In the genomic region with DNA sequence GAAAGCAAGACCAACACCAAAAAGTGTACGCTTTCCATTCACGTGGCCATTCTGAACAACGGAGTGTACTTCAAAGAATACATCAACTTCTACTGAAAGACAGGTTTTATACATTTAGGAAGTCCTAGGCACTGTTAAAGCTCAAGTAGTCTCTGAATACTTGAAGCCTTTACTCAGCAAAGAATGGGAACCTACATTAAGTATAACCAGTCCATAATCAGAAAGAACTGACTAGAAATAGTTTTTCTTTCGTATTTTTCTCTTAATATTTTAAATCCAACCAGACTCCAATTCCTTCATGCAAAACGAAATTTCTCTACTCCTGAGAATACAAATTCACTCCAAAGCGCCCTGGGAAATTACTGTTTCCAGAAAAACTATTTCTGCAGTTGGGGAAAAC, we compare ENCODE assay signal across 8 mouse cellular contexts. TPM values are rescaled to one million over a fixed set of nuclear protein-coding genes. Genes with fewer than 3 reads are reported as not detected.
DNase-seq lines count a peak whose midpoint lies in the region; ATAC-seq and TF ChIP-seq lines count a peak whose summit lies in the region.

No protein-coding gene starts in this region.

- peak overlapping the region; percentile 96 for H3K27ac ChIP-seq in kidney, embryonic 14.5 days (ENCODE audit: low read depth, low read length)
- H3K27ac ChIP-seq in bone marrow macrophage, adult 2 months (ENCODE audit: insufficient read depth, low read depth, low read length), result no peak overlapping the region; the same call in 1 of the 2 replicates
- 0 out of 2 replicates have a peak overlapping the region, but pooled peaks have one; percentile 92 for H3K27ac ChIP-seq in hindbrain, embryonic 14.5 days
- H3K27ac ChIP-seq in midbrain, embryonic 15.5 days, result no peak overlapping the region

- TF ChIP-seq POLR2A in bone marrow macrophage, adult 2 months (IDR thresholded peaks at IDR 0.05; ENCODE audit: borderline replicate concordance, low read depth, low read length), result no peak

- DNase-seq in kidney, postnatal 36 days, result no peak
- no peak for DNase-seq in hindbrain, embryonic 14.5 days (ENCODE audit: low spot score)
- DNase-seq in frontal cortex, postnatal 36 days (ENCODE audit: low spot score in 2 of 2), result no peak
- DNase-seq in thymus, postnatal 10 days (ENCODE audit: low spot score in 2 of 2), result no peak
- DNase-seq in ovary, postnatal 14 days (ENCODE audit: low spot score), result no peak

- 14% methylated on average over 6 of the region's 6 CpGs for WGBS in kidney, embryonic 14.5 days
- WGBS in hindbrain, embryonic 14.5 days, result 26% methylated on average over 6 of the region's 6 CpGs
- WGBS in midbrain, embryonic 15.5 days, result 24% methylated on average over 6 of the region's 6 CpGs

- peaks cover 10% of the 10 kb centered on the region for H3K4me1 ChIP-seq in kidney, embryonic 14.5 days (ENCODE audit: control insufficient read depth, insufficient read depth, low read length)
- peaks cover 6% of the 10 kb centered on the region for H3K4me1 ChIP-seq in bone marrow macrophage, adult 2 months (ENCODE audit: control insufficient read depth, insufficient read depth, low read length)
- peaks cover 18% of the 10 kb centered on the region for H3K4me1 ChIP-seq in hindbrain, embryonic 14.5 days (replicated peaks; ENCODE audit: control insufficient read depth, insufficient read depth, low read length)
- H3K4me1 ChIP-seq in midbrain, embryonic 15.5 days, result peaks cover 15% of the 10 kb centered on the region

- H3K9me3 ChIP-seq in kidney, embryonic 14.5 days (ENCODE audit: control insufficient read depth, low read length), result no peaks in the 10 kb centered on the region
- H3K9me3 ChIP-seq in hindbrain, embryonic 14.5 days (ENCODE audit: control insufficient read depth, low read length), result no peaks in the 10 kb centered on the region
- H3K9me3 ChIP-seq in midbrain, embryonic 15.5 days, result no peaks in the 10 kb centered on the region

- H3K4me3 ChIP-seq in kidney, embryonic 14.5 days (ENCODE audit: low read length), result peak overlapping the region; percentile 95
- H3K4me3 ChIP-seq in bone marrow macrophage, adult 2 months (ENCODE audit: insufficient read depth, low read length), result peak overlapping the region; percentile 77
- peak overlapping the region; percentile 98 for H3K4me3 ChIP-seq in hindbrain, embryonic 14.5 days (replicated peaks; ENCODE audit: low read length)
- H3K4me3 ChIP-seq in midbrain, embryonic 15.5 days, result peak overlapping the region; percentile 78

- no peaks in the 10 kb centered on the region for H3K27me3 ChIP-seq in kidney, embryonic 14.5 days (ENCODE audit: control insufficient read depth, insufficient read depth, low read length)
- H3K27me3 ChIP-seq in hindbrain, embryonic 14.5 days (ENCODE audit: control insufficient read depth, insufficient read depth, low read length), result no peaks in the 10 kb centered on the region
- no peaks in the 10 kb centered on the region for H3K27me3 ChIP-seq in midbrain, embryonic 15.5 days (replicated peaks)

- H3K9ac ChIP-seq in kidney, embryonic 14.5 days (ENCODE audit: low read depth, low read length), result peak overlapping the region; percentile 96
- peak overlapping the region; percentile 96 for H3K9ac ChIP-seq in hindbrain, embryonic 14.5 days
- H3K9ac ChIP-seq in midbrain, embryonic 15.5 days, result peak overlapping the region; percentile 81

- ATAC-seq in kidney, embryonic 14.5 days (ENCODE audit: low FRiP score, low TSS enrichment), result no peak
- ATAC-seq in hindbrain, embryonic 14.5 days (ENCODE audit: low FRiP score), result no peak
- no peak for ATAC-seq in midbrain, embryonic 15.5 days (replicated peaks)

- H3K4me2 ChIP-seq in kidney, embryonic 14.5 days (replicated peaks; ENCODE audit: low read depth, low read length), result peak overlapping the region; percentile 47
- H3K4me2 ChIP-seq in hindbrain, embryonic 14.5 days (replicated peaks), result peak overlapping the region; percentile 91
- peak overlapping the region; percentile 65 for H3K4me2 ChIP-seq in midbrain, embryonic 15.5 days

- no peak for TF ChIP-seq CTCF in bone marrow macrophage, adult 2 months (IDR thresholded peaks at IDR 0.05; ENCODE audit: low read depth, low read length)

- no peaks in the 10 kb centered on the region for H3K36me3 ChIP-seq in kidney, embryonic 14.5 days (ENCODE audit: control insufficient read depth, insufficient read depth, low read length)
- H3K36me3 ChIP-seq in hindbrain, embryonic 14.5 days (replicated peaks; ENCODE audit: control insufficient read depth, insufficient read depth), result no peaks in the 10 kb centered on the region
- no peaks in the 10 kb centered on the region for H3K36me3 ChIP-seq in midbrain, embryonic 15.5 days (replicated peaks)

RNA-seq across cellular contexts. Expression of gene Smg1, which starts 1.2 kb away (rescaled TPM):
- polyA plus RNA-seq in kidney, embryonic 14.5 days (2014; fragmentation: Nextera tagmentation; extraction: Ambion mirVana), result 17.7 and 35.3 TPM in 2 replicates
- 43.2 and 49.6 TPM in 2 replicates for polyA plus RNA-seq in bone marrow macrophage, adult 2 months (2012; ENCODE audit: insufficient read depth, insufficient read length, missing spikeins)
- polyA plus RNA-seq in hindbrain, embryonic 14.5 days (2014; fragmentation: Nextera tagmentation; extraction: Ambion mirVana), result 27.8 and 28.6 TPM in 2 replicates
- polyA plus RNA-seq in midbrain, embryonic 15.5 days (2015; fragmentation: Nextera tagmentation; extraction: Ambion mirVana), result 22.5 and 24.5 TPM in 2 replicates

Comparison
In these comparisons a context has a peak if more than half of its experiments do, and no peak if none do; other contexts are left out.
1. H3K27ac ChIP-seq: peak in kidney, embryonic 14.5 days (single experiment) and hindbrain, embryonic 14.5 days (single experiment); none in bone marrow macrophage, adult 2 months (single experiment) and midbrain, embryonic 15.5 days (single experiment).
2. Peak in every context shown above with its lines, with median percentiles within 50 percentile points of each other: H3K4me2 ChIP-seq, H3K4me3 ChIP-seq and H3K9ac ChIP-seq.